Mouse (Mus musculus) hindbrain, embryonic 16.5 days (tissue): ENCODE results near the gene Gns. TPM values are rescaled to one million over a fixed set of nuclear protein-coding genes. Genes with fewer than 3 reads are reported as not detected.

Experiments
- ATAC-seq: fragments of 200-750 bp; cut with Nextera tagmentation; 2 replicates; pipeline ENCODE4 v1.8.0; 2017; ENCODE audit warnings: moderate TSS enrichment, moderate library complexity
- H3K27ac ChIP-seq: fragments of 300-500 bp; sonication (generic); 2 replicates; pipeline ENCODE4 v1.5.1; 2014; ENCODE audit warnings: low read depth, mild to moderate bottlenecking, control low read depth, low read length, moderate library complexity
- H3K27me3 ChIP-seq: fragments of 300-500 bp; sonication (generic); replicated peaks from 2 replicates; pipeline ENCODE4 v1.6.1; 2014; ENCODE audit warnings: low read length; ENCODE audit not compliant: control insufficient read depth, insufficient read depth
- H3K36me3 ChIP-seq: fragments of 300-500 bp; sonication (generic); 2 replicates; pipeline ENCODE4 v1.6.1; 2014; ENCODE audit warnings: mild to moderate bottlenecking, low read length, moderate library complexity, mixed read lengths; ENCODE audit not compliant: control insufficient read depth, insufficient read depth
- H3K4me1 ChIP-seq: fragments of 300-500 bp; sonication (generic); 2 replicates; pipeline ENCODE4 v1.6.1; 2014; ENCODE audit warnings: low read depth, low read length; ENCODE audit not compliant: control insufficient read depth, insufficient read depth
- H3K4me2 ChIP-seq: fragments of 300-500 bp; sonication (generic); 2 replicates; pipeline ENCODE4 v1.6.1; 2014; ENCODE audit warnings: mild to moderate bottlenecking, low read length, control low read depth, moderate library complexity
- H3K4me3 ChIP-seq: fragments of 300-500 bp; sonication (generic); 2 replicates; pipeline ENCODE4 v1.5.1; 2014; ENCODE audit warnings: mild to moderate bottlenecking, low read length, control low read depth, moderate library complexity
- H3K9ac ChIP-seq: fragments of 300-500 bp; sonication (generic); 2 replicates; pipeline ENCODE4 v1.6.1; 2014; ENCODE audit warnings: low read depth, mild to moderate bottlenecking, control low read depth, low read length, moderate library complexity
- H3K9me3 ChIP-seq: fragments of 300-500 bp; sonication (generic); 2 replicates; pipeline ENCODE4 v1.6.1; 2014; ENCODE audit warnings: mild to moderate bottlenecking, low read length, moderate library complexity; ENCODE audit not compliant: control insufficient read depth
- WGBS: fragments of 180-500 bp; shearing (Covaris S2); extraction: QIAGEN DNeasy Blood & Tissue Kit; methylation state at CpG from one replicate; pipeline ENCODE4 v1.1.7; 2014; 5-methylcytosine and 5-hydroxymethylcytosine counted together
- polyA plus RNA-seq: library from polyadenylated mRNA; unstranded; fragments of >200 nt; fragmentation: Nextera tagmentation; extraction: Ambion mirVana; gene quantifications from 2 replicates; pipeline ENCODE4 v1.2.1, GENCODE M21; 2015

The Gns gene
- polyA plus RNA-seq, 1 experiment from 2014 or later = 39.7 TPM

DNA sequence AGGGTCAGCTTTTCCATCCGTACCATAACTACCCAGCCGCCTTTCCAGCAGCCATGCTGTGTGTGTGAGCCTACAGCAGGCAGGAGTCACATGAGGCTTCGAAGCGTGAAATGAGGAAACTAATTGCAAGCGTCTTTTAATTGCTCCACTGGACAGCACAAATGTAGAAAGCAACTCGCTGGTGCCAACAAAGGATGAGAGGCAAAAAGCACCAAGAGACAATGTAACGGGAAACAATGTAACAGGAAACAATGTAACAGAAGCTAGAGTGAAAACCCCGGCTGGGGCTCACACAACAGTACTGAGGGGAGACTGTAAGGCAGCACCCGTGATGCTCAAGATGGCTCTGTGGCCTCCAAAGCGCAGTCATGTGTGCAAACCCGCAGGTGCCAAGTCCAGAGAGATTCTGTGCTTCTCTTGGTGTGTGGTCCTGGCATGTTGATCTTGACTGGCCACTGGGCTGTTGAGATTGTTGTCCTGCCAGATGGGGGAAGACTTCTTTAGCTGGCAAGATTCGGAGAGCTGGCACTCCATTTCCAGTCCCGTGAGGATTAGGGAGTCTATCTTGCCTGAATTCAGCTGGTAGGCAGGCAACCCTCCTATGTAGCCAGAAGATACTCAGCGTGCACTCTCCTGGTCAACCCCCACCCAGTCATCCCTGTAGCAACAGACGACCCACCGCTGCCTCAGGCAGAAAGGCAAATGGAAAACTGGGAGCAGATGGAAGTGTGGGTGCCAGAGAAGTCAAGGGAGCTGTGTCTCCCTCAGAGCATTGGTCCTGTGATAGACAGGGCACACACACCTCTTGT is 58.9 kb downstream of the Gns start:
- peak; percentile 77 for ATAC-seq
- H3K27me3 ChIP-seq = no peaks in the 10 kb centered on the region
- H3K36me3 ChIP-seq = no peaks in the 10 kb centered on the region
- H3K4me1 ChIP-seq = peaks cover 31% of the 10 kb centered on the region
- 26% methylated on average over 16 of the region's 16 CpGs for WGBS
- H3K4me3 ChIP-seq = no peak overlapping the region
- no peak overlapping the region for H3K4me2 ChIP-seq
- peak overlapping the region; percentile 49 for H3K27ac ChIP-seq
- H3K9ac ChIP-seq = no peak overlapping the region
- no peaks in the 10 kb centered on the region for H3K9me3 ChIP-seq

GRCm38 (mm10) chr10:121424455-121424854 is 59.6 kb downstream of the Gns start:
- Histone ChIP-seq H3K4me3 (no peak overlapping the region), H3K4me2 (no peak overlapping the region), H3K36me3 (no peaks in the 10 kb centered on the region), H3K9me3 (no peaks in the 10 kb centered on the region), H3K9ac (no peak overlapping the region), H3K27me3 (no peaks in the 10 kb centered on the region), H3K4me1 (peaks cover 30% of the 10 kb centered on the region), H3K27ac (no peak overlapping the region)
- WGBS = 57% methylated on average over 3 of the region's 3 CpGs
- no peak for ATAC-seq

- no peak overlapping the region for H3K9ac ChIP-seq
- no peaks in the 10 kb centered on the region for H3K27me3 ChIP-seq
- WGBS = 85% methylated on average over 5 of the region's 5 CpGs
- no peak for ATAC-seq
- no peak overlapping the region for H3K4me3 ChIP-seq
- peaks cover 35% of the 10 kb centered on the region for H3K4me1 ChIP-seq
- H3K27ac ChIP-seq = no peak overlapping the region
- no peaks in the 10 kb centered on the region for H3K36me3 ChIP-seq
- no peak overlapping the region for H3K4me2 ChIP-seq
- H3K9me3 ChIP-seq = no peaks in the 10 kb centered on the region
Measured at GRCm38 (mm10) chr10:121425079-121425478, 60.2 kb downstream of the Gns start.

- Histone ChIP-seq H3K4me1 (peaks cover 34% of the 10 kb centered on the region), H3K27ac (no peak overlapping the region), H3K4me2 (no peak overlapping the region), H3K9ac (no peak overlapping the region), H3K4me3 (no peak overlapping the region), H3K9me3 (no peaks in the 10 kb centered on the region), H3K36me3 (no peaks in the 10 kb centered on the region), H3K27me3 (no peaks in the 10 kb centered on the region)
- ATAC-seq = no peak
- WGBS = 84% methylated on average over 14 of the region's 14 CpGs
Measured at GRCm38 (mm10) chr10:121425506-121426025, 60.7 kb downstream of the Gns start.

- Histone ChIP-seq H3K36me3 (no peaks in the 10 kb centered on the region), H3K4me2 (no peak overlapping the region), H3K4me1 (peaks cover 33% of the 10 kb centered on the region), H3K27ac (no peak overlapping the region), H3K9me3 (no peaks in the 10 kb centered on the region), H3K9ac (no peak overlapping the region), H3K27me3 (no peaks in the 10 kb centered on the region), H3K4me3 (no peak overlapping the region)
- WGBS = 30% methylated on average over 5 of the region's 5 CpGs
- no peak for ATAC-seq
Measured at GRCm38 (mm10) chr10:121426458-121427070, 61.7 kb downstream of the Gns start.

DNA sequence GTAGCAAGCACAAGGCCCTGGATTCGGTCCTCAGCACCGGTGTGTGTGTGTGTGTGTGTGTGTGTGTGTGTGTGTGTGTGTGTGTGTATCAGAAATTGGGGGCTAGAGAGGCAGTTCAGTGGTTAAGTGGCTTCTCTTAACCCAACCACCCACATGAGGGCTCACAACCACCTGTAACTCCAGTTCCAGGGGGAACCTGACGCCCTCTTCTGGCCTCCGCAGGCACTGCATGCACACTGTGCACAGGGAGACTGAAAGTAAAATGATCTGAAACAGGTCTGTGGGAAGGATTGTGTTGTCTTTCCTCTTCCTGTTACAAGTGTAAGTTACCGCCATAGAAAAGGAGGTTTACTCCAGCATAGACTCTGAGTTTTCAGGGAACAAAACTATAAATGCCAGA is 62.2 kb downstream of the Gns start:
- Histone ChIP-seq H3K27me3 (no peaks in the 10 kb centered on the region), H3K27ac (no peak overlapping the region), H3K9me3 (no peaks in the 10 kb centered on the region), H3K36me3 (no peaks in the 10 kb centered on the region), H3K4me3 (no peak overlapping the region), H3K4me2 (no peak overlapping the region), H3K9ac (no peak overlapping the region), H3K4me1 (peaks cover 34% of the 10 kb centered on the region)
- no peak for ATAC-seq
- WGBS = 60% methylated on average over 5 of the region's 5 CpGs

- Histone ChIP-seq H3K36me3 (no peaks in the 10 kb centered on the region), H3K9ac (no peak overlapping the region), H3K9me3 (no peaks in the 10 kb centered on the region), H3K27me3 (no peaks in the 10 kb centered on the region), H3K4me1 (peaks cover 41% of the 10 kb centered on the region), H3K4me2 (no peak overlapping the region), H3K4me3 (no peak overlapping the region), H3K27ac (no peak overlapping the region)
- ATAC-seq = no peak
- 81% methylated on average over 15 of the region's 15 CpGs for WGBS
Measured at GRCm38 (mm10) chr10:121428011-121428711, 63.3 kb downstream of the Gns start.

DNA sequence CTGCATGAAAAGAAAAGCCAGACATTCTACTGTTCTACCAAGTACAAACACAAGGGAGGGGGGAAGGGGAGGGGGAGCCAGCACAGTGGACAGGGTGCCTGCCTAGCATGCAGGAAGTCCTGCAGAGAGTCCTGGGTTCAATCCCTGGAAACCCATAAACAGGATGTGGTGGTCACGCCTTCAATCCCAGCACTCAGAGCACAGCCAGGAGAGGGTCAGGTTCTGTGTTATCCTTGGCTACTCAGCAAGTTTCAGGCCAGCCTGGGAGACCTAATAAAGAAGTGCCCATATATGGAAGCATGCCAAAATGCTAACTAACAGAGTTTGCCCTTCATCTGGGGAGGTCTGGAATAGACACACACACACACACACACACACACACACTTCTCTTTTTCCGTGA is 64.2 kb downstream of the Gns start:
- H3K27me3 ChIP-seq = no peaks in the 10 kb centered on the region
- peaks cover 33% of the 10 kb centered on the region for H3K4me1 ChIP-seq
- ATAC-seq = peak; percentile 24; the same call in 1 of the 2 replicates
- H3K27ac ChIP-seq = no peak overlapping the region
- H3K36me3 ChIP-seq = no peaks in the 10 kb centered on the region
- no peak overlapping the region for H3K4me3 ChIP-seq
- WGBS = 34% methylated on average over 2 of the region's 2 CpGs
- H3K9me3 ChIP-seq = no peaks in the 10 kb centered on the region
- H3K4me2 ChIP-seq = no peak overlapping the region
- no peak overlapping the region for H3K9ac ChIP-seq

- peak overlapping the region; percentile 64 for H3K27ac ChIP-seq
- H3K27me3 ChIP-seq = no peaks in the 10 kb centered on the region
- no peak overlapping the region for H3K4me3 ChIP-seq
- peak overlapping the region; percentile 47; the same call in 1 of the 2 replicates for H3K9ac ChIP-seq
- peaks cover 30% of the 10 kb centered on the region for H3K4me1 ChIP-seq
- H3K4me2 ChIP-seq = no peak overlapping the region; the same call in 1 of the 2 replicates
- 53% methylated on average over 8 of the region's 8 CpGs for WGBS
- no peaks in the 10 kb centered on the region for H3K9me3 ChIP-seq
- ATAC-seq = no peak
- H3K36me3 ChIP-seq = no peaks in the 10 kb centered on the region
Measured at GRCm38 (mm10) chr10:121429581-121429980, 64.7 kb downstream of the Gns start.
